Mouse (Mus musculus): ENCODE data around the gene Ficd.
A peak's percentile ranks its signal among the peaks of the same experiment; 100 is the strongest.
"Not testable (repeated sequence)": the region's sequence is repeated elsewhere in the genome, so short reads cannot be mapped to it uniquely, and the experiment has no call there.

Ficd gene

DNA sequence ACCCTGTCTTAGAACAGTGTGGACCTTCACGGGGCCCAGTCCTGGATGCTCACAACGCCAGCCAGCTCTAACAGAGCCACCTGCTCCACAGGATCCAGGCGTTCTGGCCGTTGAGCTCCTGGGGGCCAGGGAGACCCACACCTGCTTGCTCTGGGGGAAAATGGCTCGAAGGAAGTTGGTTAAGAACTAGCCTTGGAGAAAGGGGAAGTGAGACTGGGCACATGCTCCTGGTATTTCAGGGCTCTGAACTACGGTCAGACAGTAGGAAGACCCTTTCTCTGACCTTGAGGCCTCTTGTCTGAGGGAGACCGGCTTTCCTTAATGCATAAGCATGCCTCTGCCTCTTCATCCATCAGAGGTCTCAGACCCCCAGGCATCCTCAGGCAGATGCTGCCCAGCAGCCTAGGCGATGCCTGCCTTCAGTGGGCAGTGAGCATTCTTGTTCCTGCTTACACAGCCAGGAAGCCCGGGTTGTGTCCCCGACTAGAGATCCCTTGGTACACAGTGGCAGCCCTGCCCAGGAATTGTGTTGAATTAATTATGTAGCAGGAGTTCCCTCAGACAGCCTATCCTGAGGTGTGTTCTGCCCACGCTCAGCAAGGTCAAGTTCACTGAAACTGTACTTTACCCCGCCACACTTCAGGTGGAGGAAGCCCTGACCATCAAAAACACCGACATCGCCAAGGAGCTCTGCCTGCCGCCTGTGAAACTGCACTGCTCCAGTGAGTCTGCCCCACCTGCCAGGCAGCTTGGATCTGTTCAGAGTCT is 40.7 kb downstream of the Ficd start:
- no peak for DNase-seq

DNA sequence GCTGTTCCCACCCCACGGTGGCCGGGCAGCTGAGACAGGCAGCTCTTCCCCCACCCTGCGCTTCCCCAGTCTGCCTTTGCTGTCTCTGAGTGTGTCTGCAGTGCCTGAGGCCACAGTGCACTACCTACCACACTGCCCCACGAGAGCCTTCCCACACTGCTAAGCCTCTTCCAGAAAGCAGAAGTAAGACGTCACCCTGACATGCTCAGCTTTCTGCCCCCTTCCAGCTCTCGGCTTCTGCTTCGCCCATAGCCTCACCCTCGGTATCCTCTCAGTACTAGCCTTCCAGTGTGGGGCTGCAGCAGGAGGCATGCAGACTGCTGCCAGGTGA is 41.3 kb downstream of the Ficd start:
- DNase-seq: no peak

GRCm38 (mm10) chr5:113777728-113778127 is 42.1 kb downstream of the Ficd start:
- DNase-seq: not testable (repeated sequence)

DNA sequence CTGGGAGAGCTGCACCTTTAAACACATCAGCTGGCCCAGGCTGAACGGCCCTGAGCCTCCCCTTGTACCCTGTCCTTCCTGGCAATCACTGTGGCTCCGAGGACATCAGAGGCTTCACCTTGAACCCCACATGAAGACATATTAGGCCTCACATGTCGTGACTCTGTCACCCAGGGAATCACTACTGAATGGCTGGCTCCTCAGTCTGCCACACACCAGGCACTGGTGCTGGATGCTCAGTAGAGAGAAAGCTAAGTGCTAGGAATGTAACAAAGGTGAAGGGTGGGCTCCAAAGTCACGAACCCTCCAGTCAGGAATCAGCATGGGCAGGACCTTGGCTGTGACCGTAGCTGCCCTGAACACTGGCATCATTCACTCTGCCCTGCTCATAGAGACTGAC is 44.0 kb downstream of the Ficd start:
- DNase-seq: no peak

GRCm38 (mm10) chr5:113780082-113780752 is 44.6 kb downstream of the Ficd start:
- no peak for DNase-seq

GRCm38 (mm10) chr5:113780763-113781162 is 45.2 kb downstream of the Ficd start:
- DNase-seq: no peak

DNA sequence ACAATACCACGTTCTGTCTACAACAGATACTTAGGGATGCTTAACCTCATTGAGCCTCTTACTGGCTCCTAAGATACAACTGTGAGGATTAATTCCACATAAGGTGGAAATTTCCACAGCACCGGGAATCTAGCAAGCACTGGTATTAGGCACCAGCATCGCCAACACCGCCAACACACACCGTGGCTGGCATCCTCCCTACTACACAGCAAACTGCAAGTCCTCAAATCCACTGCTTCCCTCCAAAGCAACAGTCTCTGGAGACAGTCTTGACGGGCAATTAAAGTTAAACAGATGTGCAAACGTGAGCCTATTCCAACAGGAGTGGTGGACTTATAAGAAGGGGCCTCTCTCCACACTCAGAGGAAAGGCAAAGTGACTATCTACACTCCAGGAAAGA is 45.7 kb downstream of the Ficd start:
- no peak for DNase-seq

GRCm38 (mm10) chr5:113781875-113782274 is 46.3 kb downstream of the Ficd start:
- no peak for DNase-seq

- DNase-seq: no peak
Observed at GRCm38 (mm10) chr5:113782624-113783023, 47.0 kb downstream of the Ficd start.

- peak; percentile 64 for DNase-seq
Observed at GRCm38 (mm10) chr5:113783581-113784001, 48.0 kb downstream of the Ficd start.

DNA sequence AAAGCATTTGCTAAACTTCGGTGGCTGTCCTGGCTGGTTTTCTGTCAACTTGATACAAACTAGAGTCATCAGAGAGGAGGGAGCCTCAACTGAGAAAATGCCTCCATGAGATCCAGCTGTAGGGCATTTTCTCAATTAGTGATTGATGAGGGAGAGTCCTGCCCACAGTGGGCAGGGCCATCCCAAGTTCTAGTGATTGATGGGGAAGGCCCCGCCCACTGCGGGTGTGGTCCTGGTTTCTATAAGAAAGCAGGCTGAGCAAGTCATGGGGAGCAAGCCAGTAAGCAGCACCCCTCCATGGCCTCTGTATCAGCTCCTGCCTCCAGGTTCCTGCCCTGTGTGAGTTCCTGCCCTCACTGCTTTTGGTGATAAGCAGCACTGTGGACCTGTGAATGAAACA is 48.5 kb downstream of the Ficd start:
- peak; percentile 61 for DNase-seq

DNA sequence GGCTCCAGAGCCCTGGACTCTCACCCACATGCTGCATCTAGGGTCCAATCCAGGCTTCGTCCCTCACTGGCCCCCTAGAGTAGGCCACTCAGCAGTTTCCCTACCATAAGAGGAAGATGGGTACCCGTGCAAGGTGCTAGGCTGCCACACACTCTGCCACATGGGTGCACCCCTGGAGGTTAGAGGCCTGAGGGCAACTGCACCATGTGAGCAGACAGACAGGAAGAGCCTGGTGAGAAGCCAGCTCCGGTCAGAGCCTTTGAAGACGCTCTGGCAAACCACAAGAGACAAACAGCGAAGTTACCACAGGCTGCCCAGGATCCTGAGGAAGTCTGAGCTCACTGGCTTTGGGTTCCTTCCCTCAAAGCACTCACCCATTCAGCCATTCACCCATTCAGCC is 51.4 kb downstream of the Ficd start:
- no peak for DNase-seq

DNA sequence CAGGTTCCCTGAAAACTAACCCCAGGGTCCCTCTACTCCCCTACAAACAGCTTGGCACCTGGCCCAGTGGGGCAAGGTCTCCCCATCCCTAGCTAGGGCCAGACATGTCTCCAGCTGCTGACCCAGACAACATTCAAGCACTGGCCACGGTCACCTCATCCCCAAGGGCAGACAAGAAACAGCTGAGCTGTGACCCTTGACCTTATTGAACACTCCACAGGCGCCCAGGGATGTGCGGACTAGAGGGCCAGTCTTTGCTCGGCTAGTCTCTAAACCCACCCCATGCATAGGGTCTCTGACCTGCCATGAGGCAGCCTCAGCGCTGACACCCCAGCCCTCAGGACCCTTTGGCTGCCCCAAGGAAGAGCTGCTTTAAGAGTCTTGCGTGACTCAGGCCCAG is 53.0 kb downstream of the Ficd start:
- DNase-seq: peak; percentile 51

DNA sequence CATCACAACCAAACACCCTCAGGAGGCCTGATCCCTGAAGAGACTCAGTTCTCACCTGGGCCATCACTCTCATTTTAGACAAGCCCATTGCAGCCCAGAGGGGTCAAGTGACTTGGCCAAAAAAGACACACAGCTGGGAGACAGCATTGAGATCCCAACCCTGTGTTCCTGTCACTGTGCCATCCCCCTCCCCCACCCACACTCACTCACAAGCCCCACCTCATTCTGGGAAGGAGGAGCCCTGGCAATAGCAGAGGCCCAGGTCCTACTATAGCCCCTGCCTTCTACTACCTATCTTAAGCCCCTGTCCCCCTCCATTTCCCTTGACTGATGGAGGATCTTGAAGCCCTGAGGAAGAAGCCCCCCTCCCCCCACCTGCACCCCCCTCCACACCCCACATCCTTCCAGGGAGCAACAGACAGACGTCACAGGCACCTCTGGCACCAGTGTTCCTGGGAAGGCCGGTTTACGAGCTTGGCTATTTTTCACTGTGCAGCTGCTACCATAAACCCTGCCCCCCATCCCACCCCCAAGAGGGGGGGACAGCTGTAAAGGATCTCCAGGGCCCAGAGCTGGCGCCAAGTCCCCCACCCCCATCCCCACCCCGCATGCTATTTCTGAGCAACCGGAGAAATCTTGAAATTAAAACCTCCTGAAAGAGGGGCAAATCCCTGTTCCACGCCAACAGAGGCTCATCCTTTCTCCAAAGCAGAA is 53.6 kb downstream of the Ficd start:
- peak; percentile 68 for DNase-seq
